Mouse (Mus musculus): ENCODE results near the gene Nkain4.

The Nkain4 gene

DNA sequence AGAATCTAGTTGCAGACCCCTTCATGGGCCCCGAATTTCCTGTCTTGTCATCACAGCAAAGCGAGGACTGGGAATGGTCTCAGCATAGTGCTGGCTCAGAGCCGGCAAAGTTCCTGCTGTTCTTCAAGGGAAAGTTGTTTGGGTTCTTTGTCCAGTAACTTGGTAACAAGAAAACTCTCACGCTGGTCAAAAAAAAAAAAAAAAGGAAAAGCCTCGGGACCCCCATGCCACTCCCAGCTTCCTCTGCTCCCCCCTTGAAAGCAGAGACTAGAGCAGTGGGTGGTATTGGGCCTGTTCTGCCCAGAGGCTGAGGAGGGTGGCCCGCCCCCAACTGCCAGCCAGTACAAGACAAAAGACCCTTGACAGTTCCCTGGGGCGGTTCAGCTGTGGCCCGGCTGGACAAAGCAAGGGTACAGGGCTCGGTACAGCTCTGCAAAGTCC, 1.7 kb downstream of the Nkain4 start:
- DNase-seq (ENCODE audit: low spot score): no peak

DNA sequence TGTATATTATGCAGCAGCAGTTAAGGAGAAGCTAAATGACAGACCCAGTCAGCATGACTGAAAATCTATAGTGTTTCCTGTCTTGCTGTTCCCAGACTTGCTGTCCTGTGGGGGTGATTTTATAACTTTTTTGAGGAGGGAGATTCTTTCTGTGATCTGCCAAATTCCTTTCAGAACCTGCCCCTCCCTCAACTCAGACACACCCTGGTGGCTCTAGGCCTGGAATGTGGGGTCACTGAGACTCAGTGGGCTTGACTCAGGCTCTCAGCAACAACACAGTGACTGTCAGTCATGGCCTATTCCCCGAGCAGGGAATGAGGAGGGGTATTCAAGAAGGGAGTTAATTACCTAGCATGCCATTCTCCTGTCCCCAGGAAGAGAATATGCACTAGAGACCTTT, 4.6 kb downstream of the Nkain4 start:
- DNase-seq (ENCODE audit: low spot score): no peak

DNA sequence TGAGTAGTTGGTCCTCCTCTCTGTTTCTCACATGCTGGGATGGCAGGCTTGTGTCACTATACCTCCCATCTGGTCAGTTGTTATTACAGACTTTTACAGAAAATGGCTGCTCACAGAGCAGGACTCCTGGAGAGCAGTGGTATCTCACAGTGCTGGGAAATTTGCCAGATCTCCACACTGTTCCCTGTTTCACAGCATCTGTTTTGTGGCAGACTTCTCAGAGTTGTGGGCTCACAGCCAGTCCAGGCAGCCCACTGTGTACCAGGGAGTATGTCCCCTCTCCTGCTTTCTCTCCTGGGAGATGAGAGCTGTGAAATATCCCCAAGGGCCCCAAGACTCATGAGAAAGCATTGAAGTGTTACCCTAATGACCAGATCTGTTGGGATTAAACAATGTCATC, 12.6 kb downstream of the Nkain4 start:
- no peak for DNase-seq (ENCODE audit: low spot score)

DNA sequence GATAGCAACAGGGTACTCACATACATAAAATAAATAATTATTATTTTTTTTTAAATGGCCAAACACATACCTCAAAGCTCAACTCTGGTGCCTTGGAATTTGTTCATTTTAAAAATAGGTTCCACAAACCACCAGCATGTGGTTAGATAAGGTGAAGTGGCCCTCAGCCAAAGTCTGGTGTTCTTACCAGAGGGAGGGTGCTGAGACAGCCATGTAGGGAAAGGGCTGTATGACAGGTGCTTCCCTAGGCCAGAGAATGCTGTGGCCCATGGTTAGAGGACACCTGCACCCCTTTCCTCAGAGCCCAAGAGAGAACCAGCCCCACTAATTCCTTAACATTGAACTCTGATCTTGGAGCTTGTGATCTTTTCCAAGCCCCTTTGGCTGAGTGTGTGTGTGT, 14.3 kb downstream of the Nkain4 start:
- no peak for DNase-seq (ENCODE audit: low spot score)

DNA sequence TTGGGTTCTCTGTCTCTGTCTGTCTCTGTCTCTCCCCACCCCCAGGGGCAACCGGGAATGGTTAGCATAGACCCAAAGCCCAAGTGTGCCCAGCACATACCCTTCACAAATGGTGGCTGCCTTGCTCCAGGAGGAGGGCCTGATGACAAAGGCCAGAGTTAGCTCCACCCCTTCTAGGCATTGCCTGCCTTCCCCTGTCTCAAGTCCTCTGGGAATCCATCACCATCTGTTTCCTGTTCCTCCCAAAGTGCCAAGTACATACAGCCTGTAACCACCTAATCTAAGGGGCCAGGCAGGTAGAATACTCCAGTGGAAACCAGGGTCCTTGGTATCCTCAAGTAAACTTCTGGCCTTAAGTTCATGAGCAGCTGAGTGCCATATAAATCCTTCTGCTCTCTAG, 22.1 kb downstream of the Nkain4 start:
- DNase-seq (ENCODE audit: low spot score): no peak

DNA sequence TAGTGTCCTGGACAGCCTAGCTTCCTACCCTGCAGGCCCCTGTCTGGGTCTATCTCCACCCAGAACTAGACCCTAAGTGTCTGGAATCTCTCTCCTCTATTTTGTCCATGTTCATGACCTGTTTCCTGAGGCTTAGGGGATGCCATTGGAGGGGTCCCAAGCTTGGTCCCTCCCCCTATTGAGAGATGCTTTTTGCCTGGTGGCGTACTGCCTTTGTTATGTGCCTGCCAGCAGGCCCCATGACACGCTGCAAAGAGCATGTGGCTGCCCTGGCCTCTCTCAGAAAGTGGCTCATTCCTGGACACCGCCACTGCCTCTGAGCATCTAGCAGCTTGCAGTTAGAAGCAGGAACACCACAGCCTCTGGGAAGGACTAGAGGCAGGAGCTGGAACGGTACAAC, 25.8 kb downstream of the Nkain4 start, which contains the start of gene Birc7:
Gene Birc7 (plus strand): TSS at position 301 of the 400 bp plus-strand sequence.
- no peak for DNase-seq (ENCODE audit: low spot score)

DNA sequence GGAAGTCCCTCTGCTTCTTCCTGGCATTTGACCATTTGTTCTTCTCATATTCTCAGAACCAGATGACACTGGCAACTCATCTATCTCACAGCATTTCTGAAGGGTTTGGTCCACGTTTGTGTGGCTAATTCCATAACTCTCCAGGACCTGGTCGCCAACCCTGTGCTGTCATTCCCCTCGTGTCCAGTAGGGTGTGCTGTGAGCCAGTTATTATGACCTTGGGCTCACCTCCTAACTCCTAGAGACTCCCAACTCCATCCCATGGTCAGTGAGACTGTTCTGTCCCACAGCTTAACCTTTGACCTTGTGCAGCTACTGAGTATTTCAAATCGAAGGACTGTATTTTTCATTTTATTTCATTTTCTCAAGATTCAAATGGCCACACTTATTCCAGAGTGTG, 29.3 kb downstream of the Nkain4 start:
- DNase-seq (ENCODE audit: low spot score): peak; percentile 54

DNA sequence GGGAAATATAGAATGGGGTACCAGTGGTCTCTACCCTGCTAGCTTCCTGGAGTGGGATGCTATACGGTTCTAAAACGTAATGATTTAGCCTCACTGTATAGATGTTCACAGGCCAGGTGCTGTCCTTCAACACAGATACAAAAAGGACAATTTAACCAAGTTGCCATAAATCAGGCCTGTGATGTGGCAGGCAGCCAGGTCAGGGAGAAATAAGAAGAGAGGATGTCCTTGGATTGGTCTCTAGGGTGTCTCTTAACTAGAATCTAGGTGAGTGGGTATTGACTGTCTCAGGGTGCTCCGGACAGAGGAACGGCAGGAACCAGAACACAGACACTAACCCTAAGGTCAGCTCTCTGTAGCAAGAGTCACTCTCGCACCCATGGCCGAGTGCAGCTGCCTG, 31.8 kb downstream of the Nkain4 start:
- no peak for DNase-seq (ENCODE audit: low spot score)

DNA sequence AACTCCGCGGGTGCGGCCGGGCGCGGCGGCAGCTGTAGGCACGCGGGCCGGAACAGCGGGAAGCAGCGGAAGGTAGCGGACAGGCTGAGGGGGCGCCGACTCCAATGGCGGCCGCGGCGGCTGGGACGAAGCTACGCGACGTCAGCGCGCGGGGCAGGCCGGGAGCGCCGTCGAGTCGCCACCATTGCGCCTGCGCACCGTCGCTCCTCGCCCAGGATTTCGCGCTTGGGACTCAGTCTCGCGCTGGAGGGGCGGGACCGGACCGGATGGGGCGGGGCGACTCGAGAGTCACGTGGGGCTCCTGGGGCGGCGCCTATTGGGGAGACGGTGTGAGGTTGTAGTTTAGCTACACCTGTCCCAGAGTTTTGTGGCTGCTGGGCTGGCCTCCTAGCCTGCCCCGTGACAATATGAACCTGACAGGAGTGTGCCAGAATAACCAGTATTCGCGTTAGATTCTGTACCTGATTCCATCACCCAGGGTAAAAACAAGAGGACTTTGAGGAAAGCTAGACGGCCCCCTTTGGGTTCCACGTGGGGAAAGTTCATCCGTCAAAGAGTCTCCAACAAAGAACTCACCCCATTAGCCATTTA, 33.6 kb downstream of the Nkain4 start, which contains the start of gene Ythdf1:
Gene Ythdf1 (minus strand): TSS at position 140 of the 591 bp plus-strand sequence.
- peak; percentile 85 for DNase-seq (ENCODE audit: low spot score)

DNA sequence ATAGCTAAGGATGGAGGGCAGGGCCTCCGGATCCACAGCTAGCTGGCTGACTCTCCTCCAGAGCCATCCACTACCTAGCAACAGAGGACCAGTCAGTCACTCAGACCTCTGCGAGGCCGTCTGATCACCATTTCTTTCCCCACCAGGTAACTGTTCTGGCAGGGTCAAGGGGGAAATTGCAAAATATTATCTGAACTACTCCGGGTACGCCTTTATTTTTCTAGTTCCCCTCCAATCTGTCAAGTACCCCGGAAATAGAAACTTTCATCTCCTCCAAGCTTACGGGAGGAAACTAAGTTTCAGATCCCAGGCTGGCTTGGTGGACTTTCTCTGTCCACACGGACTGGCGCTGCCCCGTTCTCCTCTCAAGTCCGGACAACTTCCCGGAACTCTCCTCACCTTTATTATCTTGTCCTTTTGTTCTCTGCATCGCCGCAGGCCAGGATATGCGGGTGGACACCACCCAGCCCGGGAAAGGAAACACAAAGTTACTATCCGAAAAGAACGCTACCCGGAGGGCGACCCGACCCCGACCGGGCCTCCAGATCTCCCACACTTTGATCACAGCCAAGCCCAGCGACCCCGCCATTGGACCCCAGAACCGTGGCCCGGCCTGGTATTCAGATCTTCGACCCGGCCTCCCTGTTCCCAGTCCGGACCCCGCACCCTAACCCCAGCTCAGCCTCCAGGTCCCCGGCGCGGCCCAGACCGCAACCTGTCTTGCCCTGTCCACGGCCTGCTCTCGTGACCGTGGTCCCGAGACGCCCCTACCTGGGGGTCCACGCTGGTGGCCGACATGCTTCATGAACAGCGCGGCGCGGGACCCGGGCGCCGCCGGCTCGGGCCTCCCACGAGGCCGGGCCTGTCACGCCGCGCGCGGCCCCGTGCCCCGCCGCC, 34.3 kb downstream of the Nkain4 start:
- DNase-seq (ENCODE audit: low spot score): no peak

DNA sequence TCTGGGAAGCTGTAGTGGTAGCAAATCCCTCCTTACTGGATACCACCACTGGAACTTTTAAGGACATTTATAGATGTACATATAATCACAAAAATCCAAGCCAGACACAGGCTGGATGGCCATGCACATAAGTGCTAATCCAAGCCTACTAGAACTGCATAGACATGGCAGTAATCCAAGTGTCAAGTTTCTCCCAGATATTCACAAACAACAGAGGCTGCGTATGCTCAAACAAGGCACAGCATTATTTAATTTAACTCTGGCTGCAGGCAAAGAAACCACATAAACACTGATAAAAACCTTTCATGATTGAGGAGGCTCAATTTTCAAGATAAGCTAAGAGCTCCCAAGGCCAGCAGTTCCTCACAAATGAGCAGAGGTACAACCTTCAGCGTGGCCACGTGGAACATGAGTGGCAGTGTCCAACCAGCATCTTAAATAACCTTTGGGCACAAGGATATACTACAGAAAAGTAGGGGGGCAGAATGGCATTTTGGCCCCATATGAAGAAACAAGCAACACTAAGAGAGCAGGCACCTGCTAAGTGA, 38.5 kb downstream of the Nkain4 start:
- DNase-seq (ENCODE audit: low spot score): no peak

DNA sequence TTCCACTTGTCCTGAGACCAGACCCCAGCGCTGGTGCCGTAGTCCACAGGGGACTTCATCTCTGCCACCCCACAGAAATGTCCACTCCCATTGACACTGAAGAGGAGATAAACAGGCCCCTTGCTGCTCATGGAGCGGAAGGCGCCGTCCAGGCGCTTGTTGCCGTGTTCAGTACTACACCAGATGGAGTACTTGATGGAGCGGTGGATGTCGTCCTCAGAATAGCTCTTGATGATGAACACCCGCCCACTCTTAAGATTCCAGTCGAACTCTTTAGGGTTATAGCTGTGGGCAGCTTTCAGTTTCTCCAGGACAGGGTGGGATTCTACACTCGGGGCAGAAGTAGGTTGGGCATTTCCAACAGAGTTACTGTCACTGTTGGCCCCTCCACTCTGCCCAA, 43.6 kb downstream of the Nkain4 start:
- no peak for DNase-seq (ENCODE audit: low spot score)

DNA sequence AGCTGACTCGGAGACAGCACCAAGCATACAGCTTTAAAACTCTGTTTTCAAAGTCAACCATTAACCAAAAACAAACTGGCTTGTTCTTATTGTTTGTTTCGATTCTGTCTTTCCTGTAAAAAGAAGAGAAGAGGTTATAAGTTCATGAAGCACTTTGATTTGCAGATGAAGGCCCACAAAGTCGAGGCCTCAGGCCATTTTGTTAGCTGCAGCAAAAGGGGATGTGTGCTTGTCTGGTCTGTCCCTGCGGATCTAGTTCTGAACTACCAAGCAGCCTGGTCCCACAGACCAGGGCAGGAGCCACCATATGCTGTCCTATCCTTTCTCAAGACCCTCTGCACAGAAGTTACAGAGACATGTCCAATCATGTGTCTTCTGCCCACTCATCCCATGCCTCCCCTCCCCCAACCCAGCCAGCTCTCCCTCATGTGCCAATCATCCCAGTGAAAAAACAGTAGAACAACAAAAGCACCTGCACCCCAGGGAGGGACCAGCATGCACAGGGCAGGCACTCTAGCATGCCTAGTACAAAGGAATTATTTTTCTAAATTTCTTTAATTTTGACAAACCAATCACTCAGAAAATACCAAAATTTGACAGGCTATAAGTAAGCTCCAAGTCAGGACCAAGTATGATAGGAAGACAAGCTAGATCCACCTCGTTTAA, 48.8 kb downstream of the Nkain4 start:
- no peak for DNase-seq (ENCODE audit: low spot score)

DNA sequence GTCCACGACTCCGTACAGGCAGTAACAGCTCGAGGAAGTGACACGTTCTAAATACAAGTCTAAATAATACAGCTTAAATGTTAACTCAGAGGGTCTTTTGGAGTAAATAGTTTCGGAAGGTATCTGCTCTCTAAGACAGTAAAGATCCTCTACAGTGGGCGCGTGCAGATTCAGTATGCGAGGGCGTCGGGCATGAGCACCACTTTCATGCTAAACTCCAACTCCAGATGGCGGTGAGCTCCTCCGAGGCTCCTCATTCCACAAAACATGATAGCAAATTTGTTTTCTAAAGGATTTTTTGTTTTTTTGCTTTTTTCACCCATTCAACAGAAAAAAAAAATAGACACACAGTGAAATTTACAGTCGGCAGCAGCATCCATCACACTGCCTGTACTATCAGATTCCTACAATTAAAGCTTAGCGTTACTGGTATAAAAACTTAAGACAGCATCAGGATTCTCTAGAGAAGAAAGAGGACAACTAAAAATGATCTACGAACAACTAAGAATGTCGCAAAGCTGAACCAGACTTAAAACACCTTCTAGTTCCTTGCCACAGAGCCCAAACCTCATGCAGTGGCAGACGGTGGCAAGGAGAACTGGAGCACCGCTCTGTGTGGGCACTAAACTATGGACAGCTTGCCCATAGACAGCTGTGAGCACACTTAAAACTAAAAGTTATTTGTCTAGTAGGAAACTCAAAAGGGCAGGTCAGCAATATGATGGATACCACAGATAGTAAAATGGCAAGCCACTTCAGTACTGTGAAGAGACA, 49.9 kb downstream of the Nkain4 start:
- no peak for DNase-seq (ENCODE audit: low spot score)

DNA sequence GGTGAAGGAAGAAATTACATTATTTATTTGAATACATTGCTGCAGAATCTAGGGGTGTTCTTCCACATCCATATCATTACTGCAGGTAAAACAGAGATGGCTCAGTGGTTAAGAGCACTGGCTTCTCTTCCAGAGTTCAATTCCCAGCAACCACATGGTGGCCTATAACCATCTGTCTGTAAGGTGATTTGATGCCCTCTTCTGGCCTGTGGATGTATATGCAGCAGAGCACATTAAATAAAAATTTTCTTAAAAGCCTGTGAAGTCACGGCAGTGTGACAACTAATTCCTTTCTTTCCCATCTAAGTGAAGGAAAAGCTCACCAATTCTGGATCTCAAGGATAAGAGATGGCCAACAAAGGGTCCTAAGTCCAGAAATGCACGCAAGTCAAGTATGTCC, 52.4 kb downstream of the Nkain4 start:
- DNase-seq (ENCODE audit: low spot score): no peak

DNA sequence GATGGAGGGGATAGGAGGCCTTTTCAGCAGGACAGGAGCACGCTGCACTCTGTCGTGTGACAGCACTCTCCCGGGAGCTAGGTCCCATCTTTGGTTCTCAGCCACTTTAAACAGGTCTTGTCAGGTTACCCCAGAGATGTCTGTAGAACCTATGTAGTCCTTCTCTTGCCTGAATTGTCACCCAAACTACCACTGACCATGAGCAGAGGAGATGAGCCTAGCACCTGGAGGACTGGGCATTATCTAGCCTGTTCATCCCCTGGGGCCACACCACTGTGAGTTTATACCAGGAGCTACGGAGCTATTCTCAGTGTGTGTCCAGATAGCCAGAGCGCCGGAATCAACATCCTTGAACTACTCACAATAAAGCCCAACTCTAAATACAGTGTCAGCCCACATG, 56.6 kb downstream of the Nkain4 start:
- no peak for DNase-seq (ENCODE audit: low spot score)

DNA sequence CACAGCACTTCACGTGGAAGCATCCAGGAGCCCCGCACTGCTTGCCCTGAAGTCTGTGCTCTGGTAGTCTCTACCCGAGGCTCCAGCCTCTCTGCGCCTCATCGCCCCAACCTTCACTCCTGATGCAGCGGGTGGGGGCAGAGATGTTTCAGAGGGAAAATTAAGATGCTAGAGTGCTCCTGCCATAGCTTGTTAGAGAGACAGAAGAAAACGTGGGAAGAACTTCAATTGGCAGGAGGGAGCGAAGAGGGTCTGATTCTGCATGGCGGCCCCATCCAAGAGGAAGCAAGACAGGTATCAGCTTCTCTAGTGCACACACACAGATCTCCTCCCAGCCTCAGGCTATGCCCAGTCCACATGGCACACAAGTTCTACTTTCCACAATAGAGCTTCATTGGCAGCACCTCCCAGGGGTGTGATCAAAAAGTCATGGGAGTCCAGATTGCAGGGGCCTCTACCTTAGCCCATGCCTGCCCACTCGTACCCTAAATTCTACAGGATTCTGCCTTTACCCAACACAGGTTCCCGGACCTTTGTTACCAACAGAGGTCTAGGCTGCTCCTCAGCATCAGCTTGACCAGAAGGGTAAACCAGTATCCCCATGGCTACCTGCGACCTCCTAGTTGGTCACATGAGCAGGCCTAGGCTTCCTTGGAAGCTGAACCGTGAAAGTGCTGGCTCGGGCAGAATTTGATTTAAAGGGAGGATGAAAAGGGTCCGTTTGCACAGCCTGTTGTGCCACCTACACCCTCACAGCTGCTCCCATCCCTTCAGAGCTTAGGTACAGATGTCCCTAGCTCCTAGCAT, 57.5 kb downstream of the Nkain4 start:
- peak; percentile 13 for DNase-seq (ENCODE audit: low spot score)

DNA sequence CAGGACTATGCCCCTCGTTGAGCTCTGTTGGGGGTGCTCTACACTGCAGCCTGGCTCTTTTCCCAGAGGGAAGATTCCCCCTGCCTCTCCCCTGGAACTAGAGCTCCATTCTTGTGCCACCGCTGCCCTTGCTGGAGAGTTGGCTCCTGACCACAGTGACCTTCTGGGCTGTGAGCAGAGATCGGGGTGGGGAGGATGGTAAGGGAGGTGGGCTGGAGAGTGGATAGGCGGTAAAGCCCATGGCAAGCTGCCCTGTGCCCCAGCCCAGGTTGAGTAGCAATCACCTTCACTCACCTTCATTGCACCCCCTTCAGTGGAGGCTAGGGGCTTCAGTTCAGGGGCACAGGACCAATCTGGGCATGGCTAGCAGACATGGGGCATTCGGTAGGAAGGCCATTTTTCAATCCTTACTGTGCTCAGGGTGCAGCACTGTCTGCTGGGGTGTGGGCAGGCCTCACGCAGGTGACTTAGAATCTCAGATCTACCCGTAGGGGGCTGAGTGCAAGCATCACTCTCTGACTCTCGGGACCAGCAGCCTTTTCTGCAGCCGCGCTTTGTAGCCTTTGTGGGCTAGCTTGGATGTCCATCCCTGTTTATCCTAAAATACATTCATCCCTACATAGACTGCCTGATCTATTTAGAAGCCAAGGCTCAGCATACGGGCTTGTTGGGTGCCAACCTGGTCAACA, 58.5 kb downstream of the Nkain4 start:
- peak; percentile 26 for DNase-seq (ENCODE audit: low spot score)

DNA sequence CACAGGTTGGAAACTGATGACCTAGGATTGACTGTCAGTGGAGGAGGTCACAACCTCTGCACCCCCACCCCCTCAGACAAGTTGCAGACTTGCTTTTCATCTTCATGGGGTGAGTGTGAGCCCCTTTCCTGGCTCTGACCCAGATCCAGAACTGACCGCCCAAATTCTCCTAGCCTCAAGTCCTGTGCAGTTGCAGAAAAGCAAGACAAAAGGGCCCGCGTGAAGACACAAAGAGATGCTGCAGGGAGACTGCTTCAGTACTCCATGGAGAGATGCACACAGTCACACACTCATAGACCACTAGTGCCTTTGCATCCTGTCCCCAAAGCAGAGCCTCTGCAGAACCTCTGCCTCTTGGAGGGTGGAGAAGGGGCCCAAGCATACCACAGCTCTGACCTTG, 59.2 kb downstream of the Nkain4 start:
- DNase-seq (ENCODE audit: low spot score): no peak

DNA sequence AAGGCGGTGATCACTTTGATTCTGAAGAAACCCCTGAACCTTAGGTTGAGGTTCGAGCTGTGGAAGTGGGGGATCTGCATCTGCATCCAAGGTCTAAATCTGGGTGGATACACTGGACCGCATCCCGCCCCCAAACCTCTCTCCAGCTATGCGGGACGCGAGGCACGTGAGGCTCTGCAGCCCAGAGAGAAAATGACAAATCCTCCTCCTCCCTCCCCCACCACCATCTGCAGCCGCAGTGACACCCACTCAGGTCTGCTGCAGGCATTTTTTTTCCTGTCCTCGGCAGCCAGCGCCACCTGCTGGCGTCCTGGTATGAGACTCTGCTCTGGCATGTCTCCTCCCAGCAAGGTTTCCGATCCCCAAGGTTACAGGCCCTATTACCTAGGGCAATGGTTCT, 59.8 kb downstream of the Nkain4 start:
- DNase-seq (ENCODE audit: low spot score): peak; percentile 77

All from layer of hippocampus, adult 9-10 months (tissue).